Mouse (Mus musculus): ENCODE data around the gene Zfp799. TPM values are rescaled to one million over a fixed set of nuclear protein-coding genes. Genes with fewer than 3 reads are reported as not detected.
A peak's percentile ranks its signal among the peaks of the same experiment; 100 is the strongest.
"Not testable (repeated sequence)": the region's sequence is repeated elsewhere in the genome, so short reads cannot be mapped to it uniquely, and the experiment has no call there.

Gene Zfp799
- 10 to 100 TPM; 11.4 to 12.1 TPM for total RNA-seq (2021)
- long read RNA-seq, experiment 1, full-length matches to known transcripts = 1 of 1 reads
- long read RNA-seq, experiment 1, partial matches to known transcripts = 0 of 1 reads
- long read RNA-seq, experiment 1, other reads (novel, unspliced or antisense) = 0 of 1 reads
- long read RNA-seq, experiment 2 = 0 reads

- peak; percentile 76 to 79 for DNase-seq
These were observed at the start of gene Zfp799 for GRCm38 (mm10) chr17:32829540-32830417. Gene Zfp799 (minus strand): TSS chr17:32830261.

DNA sequence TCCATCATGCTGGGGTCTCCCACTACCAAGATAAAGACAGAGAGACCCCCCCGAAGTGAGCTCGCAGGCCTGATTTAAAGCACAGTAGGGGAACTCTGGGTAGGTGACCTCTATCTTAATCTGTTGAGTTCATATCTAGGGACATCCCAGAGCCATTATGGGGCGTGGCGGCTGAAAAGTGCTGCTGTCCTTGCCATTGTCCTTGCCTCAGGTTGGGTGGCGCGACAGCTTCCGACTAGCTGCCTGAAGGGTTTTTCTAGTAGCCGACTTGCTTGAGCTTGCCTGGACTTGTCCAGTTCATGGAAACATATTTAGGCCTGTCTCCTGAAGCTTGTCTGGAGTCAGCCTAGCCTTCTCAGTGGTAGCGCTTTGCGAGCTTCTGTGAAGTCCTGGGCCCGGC, 48.7 kb upstream of the Zfp799 start:
- no peak for DNase-seq

GRCm38 (mm10) chr17:32877471-32878171, 47.6 kb upstream of the Zfp799 start:
- DNase-seq = no peak

- DNase-seq = peak; percentile 13 to 48
These were observed 42.6 kb upstream of the Zfp799 start for GRCm38 (mm10) chr17:32872696-32873095.

DNA sequence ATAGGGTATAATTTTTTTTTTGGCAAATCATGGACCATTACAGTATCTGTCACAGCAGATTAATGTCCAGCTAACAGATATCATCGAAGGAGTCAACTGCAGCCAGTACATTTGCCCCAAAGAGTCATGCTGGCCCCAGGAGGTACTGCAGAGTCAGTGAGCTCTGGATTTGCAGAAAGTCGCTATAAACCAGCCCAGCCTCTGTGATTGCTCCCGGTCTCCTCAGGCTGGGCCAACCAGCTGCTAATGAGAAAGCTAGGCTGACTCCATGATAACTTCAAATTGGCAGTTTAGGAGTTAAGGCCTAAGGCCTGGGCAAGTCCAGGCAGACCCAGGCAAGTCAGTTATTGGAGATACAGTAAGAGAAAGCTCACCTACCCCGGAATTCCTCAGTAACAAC, 42.0 kb upstream of the Zfp799 start:
- DNase-seq = no peak

DNA sequence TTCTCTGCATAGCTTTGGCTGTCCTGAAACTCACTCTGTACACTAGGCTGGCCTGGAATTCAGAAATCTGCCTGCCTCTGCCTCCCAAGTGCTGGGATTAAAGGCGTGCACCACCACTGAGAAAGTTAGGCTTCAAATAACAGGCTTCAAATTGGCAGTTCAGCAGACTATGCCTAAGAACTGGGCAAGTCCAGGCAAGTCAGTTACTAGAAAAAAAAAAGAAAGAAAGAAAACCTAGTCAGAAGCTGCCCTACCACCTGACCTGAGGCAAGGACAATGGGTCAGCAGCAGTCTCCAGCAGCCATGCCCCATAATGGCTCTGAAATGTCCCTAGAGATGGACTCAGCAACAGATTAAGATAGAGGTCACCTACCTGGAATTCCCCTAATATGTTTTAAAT, 41.4 kb upstream of the Zfp799 start:
- DNase-seq = no peak

GRCm38 (mm10) chr17:32867266-32867665, 37.2 kb upstream of the Zfp799 start:
- DNase-seq = not testable (repeated sequence)

DNA sequence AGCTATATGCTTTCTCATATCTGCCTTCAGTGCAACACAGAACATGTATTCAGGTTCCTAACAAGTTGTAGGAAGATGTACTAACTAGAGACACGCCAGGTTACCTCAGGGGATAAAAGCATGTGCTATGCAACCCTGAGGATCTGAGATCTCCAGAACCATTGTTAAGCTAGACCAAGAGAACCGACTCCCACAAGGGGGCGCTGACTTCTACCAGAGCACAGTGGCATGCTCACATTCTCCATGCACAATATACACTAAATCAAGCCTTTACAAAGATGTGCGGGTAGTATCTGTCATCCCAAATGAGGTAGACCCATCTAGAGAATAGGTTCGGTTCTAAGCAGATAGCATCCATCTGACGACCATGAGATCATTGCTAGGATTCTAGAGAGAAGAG, 26.7 kb upstream of the Zfp799 start:
- not testable (repeated sequence) for DNase-seq

DNA sequence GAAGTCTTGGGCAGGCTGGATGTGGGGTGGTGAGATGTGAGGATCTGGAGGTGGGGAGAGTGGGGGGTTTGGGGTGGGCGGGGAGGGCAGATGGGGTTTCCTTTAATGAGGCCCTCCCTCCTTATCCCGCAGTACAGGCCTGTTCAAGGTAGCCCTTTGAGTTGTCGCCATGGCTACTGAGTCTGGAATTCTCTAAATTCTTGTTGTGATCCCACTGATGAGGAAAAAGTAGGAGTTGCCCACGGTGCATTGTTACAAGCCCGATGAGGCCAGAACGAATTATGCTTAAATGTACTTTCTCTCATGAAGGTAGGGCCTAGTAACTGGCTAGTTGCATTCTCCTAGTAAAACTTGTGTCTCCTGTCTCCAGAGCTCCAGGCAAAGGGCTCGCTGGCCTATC, 21.5 kb upstream of the Zfp799 start:
- DNase-seq = no peak

DNA sequence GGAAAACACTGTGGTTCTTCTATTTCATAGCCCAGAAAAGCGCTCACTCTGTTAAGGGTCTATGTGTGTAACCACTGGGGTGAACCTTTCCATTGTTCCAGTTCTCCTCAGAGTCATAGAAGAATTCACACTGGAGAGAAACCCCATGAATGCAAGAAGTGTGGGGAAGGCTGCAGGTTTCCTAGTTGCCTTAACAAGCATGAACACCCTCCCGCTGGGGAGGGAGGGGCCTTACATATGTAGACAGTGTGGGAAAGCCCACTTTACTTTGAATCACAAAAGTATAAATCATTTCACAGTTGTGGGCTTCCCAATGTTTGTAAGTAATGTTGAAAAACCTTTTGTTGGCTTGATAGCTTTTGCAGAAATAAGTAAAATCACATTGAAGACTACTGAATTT, 11.3 kb upstream of the Zfp799 start:
- DNase-seq = no peak

DNA sequence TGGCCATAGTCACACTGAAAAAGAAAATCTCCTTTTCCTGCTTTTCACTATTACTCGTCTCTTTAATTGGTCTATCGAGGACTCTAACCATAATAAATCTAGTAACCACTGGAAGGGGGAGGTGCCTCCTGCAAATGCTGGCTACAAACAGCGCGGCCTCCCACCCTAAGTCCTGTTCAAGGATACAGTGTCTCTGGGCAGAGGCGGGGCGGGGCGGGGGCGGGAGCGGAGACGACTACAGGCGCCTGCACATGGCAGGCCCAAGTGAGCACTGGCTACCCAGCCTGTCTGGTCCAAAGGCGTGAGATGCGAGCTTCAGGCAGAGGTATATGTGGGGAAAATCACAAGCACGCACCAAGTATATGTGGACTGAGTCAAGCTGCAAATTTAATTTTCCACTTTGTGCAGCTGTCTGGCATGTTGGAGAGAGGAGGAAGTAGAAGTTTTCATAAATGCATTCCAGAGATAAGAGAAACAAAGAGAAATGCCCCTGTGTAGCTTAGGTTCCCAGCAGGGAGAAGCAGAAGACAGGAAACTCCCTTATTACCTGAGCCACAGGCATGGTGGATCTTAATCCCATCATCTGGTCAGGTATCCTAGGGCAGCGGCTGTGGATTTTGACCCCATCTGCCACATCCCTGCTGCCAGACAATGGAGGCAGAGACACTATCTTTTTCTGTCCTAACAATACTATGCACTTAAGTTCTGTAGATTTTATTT, 9.2 kb upstream of the Zfp799 start:
- peak; percentile 48 to 55 for DNase-seq

GRCm38 (mm10) chr17:32830418-32830782, 339 bp upstream of the Zfp799 start:
- no peak for DNase-seq

- DNase-seq = no peak
These were observed 13.8 kb downstream of the Zfp799 start for GRCm38 (mm10) chr17:32816074-32816784.

- DNase-seq = no peak
These were observed 15.9 kb downstream of the Zfp799 start for GRCm38 (mm10) chr17:32814136-32814535.

DNA sequence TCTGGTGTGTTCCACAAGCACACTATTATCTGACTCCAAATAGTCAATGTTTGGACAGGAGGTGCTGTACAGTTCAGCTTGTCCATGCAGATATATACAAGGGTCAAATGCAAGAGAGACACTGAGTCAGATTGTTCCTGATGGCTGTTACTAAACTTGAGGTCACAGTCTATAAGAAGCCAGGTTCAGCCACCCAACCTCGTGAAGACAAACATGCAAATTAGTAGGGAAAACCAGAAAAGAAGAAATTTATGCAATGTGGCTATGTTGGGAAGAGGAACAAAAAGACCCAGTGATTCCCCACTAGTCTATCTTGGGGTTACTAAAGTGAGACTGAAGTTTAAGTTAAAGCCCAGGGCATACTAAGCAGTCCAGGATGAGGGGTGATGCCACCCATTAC, 19.4 kb downstream of the Zfp799 start:
- DNase-seq = no peak

DNA sequence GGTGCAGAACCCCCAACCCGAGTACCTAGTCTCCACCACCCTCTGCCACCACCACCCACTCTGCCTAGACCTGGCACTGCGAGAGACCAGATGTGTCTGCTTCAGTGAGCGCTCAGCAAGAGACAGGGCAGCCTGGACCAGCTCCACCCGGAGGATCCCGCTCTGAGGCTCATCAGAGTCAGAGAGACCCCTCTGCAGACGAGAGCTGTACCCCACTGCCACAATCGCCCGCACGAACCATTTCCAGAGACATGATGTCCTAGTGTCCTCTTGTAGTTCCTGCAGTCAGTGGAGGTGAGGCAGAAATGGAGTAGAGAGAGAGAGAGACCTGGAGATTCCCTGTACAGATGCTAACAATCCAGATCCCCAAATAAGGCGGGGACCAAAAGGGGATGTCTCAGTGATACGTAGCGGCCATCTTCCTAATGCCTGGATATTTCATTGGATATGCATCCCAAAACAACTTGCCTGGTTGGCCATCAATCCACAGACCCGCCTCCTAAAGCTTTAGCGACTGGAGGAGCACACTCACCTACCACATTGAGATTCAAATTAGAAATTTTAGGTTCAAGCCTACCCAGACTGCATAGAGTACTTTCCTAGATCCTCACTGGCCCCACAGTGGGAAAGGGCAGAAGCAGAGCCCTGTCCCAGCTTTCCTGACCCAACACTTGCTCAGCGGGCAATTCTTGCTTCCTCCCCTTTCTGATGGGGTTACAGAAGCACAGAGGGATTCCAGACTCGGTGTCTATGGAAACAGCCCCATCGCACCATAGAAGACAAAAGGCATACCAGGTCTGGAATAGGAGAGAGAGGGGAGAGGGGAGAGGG, 20.3 kb downstream of the Zfp799 start, which contains the start of gene Zfp811:
Zfp811 (minus strand) TSS at position 388 of the 831 bp plus-strand sequence.
- DNase-seq = peak; percentile 6 to 10

- DNase-seq = no peak
These were observed 21.1 kb downstream of the Zfp799 start for GRCm38 (mm10) chr17:32808921-32809320.

GRCm38 (mm10) chr17:32789244-32789643, 40.8 kb downstream of the Zfp799 start:
- DNase-seq = no peak

DNA sequence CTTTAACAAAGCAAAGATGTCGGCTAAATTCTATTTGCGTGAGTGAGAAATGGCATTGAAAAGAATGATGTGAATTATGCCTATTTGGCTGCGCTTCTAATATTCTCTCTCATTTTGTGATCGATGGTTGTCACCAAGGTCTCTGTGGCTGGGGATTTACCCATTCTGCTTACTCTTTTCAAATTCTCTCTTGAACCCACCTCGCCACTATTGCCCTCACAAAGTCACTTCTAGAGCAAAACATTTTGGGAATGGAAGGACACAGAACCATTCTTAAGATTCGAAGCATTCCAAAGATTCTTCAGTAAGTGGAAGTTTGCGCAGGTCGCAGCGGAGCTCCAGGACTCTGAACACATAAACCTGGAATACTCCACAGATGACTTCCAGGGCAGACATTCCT, 41.5 kb downstream of the Zfp799 start:
- no peak for DNase-seq

DNA sequence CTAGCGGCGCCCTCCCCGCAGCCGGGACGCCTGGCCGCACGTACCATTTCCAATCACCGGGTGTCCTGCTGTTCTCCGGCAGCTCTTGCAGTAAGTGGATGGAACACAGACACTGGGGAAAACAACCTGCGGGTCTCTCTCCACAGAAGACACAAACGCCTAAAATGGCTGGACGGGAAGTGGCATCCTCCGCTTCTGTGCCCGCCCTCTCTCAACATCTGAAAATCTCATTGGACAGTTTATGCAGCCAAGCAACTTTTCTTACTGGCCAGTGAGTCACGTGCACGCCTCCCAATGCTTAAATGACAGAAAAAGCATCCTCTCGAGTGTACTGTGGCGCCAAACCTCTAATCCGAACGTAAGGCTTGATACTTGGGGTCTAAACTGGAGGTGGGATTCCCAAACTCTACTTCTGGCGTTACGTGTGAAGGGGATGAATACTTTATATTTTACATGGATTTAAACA, 41.9 kb downstream of the Zfp799 start, which contains the start of gene Zfp871:
Zfp871 (minus strand) TSS at position 194 of the 466 bp plus-strand sequence.
- peak; percentile 86 to 89 for DNase-seq
